Mouse (Mus musculus) activated CD4-positive, CD25-positive, alpha-beta regulatory T cell, adult 4 months (primary cell): ENCODE results near the gene Plscr4. TPM values are rescaled to one million over a fixed set of nuclear protein-coding genes. Genes with fewer than 3 reads are reported as not detected.
A peak's percentile ranks its signal among the peaks of the same experiment; 100 is the strongest.

Experiments used
- ATAC-seq: one replicate; pipeline ENCODE4 v1.8.0; 2017
- polyA plus RNA-seq, 2 experiments: library from polyadenylated mRNA; unstranded; fragments of 100-300 nt; shearing (Covaris generic); gene quantifications; one replicate each; pipeline ENCODE4 v1.2.1; 2017

Plscr4 gene
- polyA plus RNA-seq: 1 to 10 TPM; 1.4 to 2.0 TPM

DNA sequence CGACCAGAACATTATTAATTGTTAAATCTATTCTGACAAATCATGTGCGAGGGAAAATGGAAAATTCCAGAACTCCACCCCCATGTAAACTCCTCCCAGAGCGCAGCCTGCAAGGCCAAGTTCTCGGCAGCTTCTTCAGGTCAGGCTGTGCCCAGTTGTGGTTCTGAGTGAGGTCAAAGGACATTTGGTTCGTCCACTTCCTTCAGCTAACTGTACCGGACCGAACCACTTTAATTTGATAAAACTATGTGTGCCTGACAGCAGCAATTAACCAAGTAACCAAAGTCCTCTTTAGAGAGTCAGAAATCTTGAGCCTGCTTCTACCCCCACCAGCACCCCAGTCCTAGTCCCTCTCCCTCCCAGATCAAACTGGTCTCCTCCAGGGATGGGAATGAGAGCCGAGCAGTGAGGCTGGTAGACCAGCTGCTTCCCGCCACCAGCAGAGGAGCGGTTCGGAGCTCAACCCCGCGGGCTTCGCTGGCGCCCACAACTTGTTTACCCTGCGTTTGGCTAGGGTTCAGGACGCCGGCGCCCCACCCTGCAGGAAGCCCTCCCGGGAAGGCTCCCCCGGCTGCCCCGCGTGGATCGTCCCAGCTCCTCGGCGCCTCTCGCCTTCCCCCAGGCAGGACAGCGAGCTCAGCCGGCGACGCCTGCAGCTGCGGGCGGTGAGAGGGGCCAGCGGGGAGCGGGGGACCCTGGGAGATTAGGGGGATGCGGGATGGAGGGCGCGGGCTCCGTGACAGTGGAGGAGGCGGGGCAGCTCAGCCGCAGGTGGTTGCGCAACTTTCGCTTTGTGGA lies at the start of gene Plscr4:
Gene Plscr4 (plus strand): TSS at position 113 of the 798 bp plus-strand sequence.
- ATAC-seq: peak; percentile 68

GRCm38 (mm10) chr9:92410225-92410624 lies 46.9 kb upstream of the Plscr4 start:
- no peak for ATAC-seq

- ATAC-seq: no peak
Measured at GRCm38 (mm10) chr9:92412045-92412444, 45.1 kb upstream of the Plscr4 start.

- no peak for ATAC-seq
Measured at GRCm38 (mm10) chr9:92413684-92414083, 43.5 kb upstream of the Plscr4 start.

DNA sequence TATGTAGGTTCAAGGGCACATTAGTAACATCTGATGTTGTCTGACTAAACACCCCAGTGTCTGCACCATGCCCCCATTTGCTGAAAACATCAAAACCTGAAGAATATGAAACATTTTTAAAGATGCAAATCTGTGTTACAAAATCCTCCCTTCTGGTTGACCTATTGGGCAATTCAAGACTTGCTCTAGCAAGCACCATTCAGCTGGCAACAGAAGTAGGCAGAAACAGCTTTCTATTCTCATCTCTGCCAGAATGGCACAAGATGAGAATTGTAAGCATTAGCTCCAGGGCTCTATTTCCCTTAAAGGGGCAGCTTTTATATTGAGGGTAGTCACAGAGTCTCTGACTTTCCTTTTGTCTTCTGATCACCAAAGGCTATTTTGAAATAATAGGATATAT lies 19.4 kb upstream of the Plscr4 start:
- no peak for ATAC-seq

GRCm38 (mm10) chr9:92441468-92441867 lies 15.7 kb upstream of the Plscr4 start:
- no peak for ATAC-seq

GRCm38 (mm10) chr9:92444536-92444935 lies 12.6 kb upstream of the Plscr4 start:
- ATAC-seq: no peak

- ATAC-seq: no peak
Measured at GRCm38 (mm10) chr9:92456605-92457004, 568 bp upstream of the Plscr4 start.

DNA sequence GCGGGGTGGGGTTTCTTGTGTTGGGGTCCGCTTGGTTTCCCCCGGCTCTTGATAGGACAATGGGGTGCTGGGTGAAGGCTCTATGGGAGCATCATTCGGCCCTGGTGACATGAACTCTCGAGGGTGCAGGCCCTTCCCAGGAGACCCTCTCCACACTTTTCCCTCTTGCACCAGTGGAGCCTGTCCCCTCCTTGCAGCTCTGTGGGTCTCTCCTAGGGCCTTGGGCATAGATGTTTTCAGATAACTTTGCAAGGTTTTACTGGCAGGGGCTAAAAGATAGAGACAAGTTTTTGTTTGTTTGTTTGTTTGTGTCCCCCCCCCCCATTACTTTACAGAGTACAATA lies 858 bp downstream of the Plscr4 start:
- peak; percentile 8 for ATAC-seq

- no peak for ATAC-seq
Measured at GRCm38 (mm10) chr9:92458418-92458817, 1.2 kb downstream of the Plscr4 start.

DNA sequence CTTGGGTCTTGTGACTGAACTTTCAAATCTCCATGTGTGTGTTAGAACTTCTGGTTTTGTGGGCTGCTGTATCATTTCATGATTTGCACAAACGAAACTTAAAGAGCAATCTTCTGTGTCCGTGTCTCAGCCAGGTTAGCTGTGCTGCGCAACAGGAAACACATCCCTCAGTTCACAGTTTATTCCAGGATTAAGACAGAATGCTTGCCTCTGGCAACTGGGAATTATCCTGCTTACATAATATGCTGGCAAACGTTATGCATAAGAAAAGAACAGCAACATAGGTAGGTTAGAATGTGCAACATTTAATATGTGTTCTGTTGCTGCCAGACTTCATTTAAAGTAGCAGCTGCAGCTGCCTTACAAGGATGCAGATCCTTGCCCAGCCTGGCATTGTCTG lies 10.6 kb downstream of the Plscr4 start:
- ATAC-seq: no peak

- ATAC-seq: no peak
Measured at GRCm38 (mm10) chr9:92472256-92472855, 15.2 kb downstream of the Plscr4 start.

DNA sequence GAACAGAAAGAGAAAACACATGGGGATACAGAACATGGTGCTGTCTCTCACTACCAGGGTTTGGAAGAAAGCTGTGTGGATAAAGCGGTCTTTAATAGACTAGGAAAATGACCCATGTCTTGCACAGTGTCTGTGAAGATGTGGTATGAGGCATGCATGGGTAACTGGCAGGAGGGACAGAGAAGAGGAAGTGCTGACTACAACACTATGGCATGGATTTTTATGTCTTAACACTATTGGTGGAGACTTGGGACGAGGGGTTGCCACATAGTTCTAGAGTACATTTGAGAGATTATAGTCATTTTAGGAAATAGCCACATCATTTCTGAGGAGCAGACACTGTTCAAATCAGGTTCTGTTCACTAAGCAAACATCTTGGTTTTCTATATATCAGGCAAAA lies 16.0 kb downstream of the Plscr4 start:
- no peak for ATAC-seq

- no peak for ATAC-seq
Measured at GRCm38 (mm10) chr9:92474244-92474643, 17.1 kb downstream of the Plscr4 start.

- no peak for ATAC-seq
Measured at GRCm38 (mm10) chr9:92481663-92482062, 24.5 kb downstream of the Plscr4 start.

DNA sequence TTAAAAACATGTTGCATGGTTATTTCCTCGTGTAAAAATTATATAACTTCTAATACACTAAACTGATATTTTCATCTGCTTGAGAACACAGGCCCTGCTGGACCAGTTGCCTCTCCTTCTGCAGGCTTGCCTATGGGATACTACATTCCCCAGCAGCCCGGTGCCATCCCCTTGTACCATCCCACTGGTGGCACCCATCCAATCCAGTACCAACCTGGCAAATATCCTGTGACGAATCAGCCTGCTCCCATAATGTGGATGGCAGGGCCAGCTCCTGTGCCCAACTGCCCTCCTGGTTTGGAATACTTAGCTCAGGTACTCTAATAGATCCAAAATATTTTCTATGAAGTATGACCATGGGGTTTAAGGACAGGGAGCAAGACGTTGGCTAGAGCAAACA lies 25.4 kb downstream of the Plscr4 start:
- no peak for ATAC-seq

GRCm38 (mm10) chr9:92484710-92485267 lies 27.6 kb downstream of the Plscr4 start:
- ATAC-seq: no peak

- ATAC-seq: no peak
Measured at GRCm38 (mm10) chr9:92489857-92490256, 32.7 kb downstream of the Plscr4 start.

DNA sequence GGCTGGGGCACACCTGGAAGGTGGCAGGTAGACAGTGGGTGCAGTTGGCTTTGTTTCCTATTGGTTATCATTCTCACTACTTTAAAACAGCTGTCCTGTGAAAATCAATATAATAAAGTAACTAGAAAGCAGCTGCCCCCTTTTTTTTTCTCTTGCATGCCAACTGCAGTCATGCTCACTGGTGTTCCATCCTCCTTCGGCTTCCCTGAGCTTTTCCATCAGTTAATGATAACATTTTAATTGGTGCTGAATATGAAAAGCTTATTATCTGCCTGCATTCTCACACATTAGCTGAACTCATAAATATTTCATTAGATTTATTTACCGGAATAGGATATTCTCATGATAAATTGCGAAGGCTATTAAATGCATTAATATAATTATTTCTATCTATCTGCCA lies 33.1 kb downstream of the Plscr4 start:
- ATAC-seq: no peak

GRCm38 (mm10) chr9:92491274-92491673 lies 34.1 kb downstream of the Plscr4 start:
- ATAC-seq: no peak

DNA sequence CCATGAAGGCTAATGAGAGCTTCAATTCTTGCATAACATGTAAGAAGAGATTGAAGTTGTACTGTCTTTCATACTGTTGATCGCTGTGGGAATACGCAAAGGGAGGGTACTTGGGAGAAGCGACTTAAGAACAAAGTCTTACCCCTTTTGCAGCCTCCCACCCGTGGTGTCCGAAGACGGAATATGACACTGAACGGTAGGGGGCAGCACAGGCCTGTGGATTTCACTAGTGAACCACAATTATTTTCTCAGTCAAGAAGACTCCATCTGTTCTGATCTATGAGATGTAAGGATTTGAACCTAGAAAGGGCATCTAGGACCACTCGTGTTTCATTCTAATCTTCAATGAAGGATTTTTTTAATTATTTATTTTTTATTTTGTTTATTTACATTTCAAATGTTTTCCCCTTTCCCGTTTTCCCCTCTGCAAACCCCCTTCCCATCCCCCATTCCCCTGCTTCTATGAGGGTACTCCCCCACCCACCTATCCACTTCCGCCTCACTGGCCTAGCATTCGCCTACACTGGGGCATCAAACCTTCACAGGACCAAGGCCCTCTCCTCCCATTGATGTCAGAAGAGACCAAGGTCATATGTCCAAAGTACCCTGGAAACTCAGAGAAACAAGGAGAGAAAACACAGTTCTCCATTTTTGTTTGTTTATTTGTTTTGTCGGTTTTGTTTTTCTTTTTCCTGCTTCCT lies 42.7 kb downstream of the Plscr4 start:
- ATAC-seq: peak; percentile 85

GRCm38 (mm10) chr9:92504256-92504655 lies 47.1 kb downstream of the Plscr4 start:
- ATAC-seq: no peak

GRCm38 (mm10) chr9:92504889-92505288 lies 47.7 kb downstream of the Plscr4 start:
- ATAC-seq: no peak
